Mouse (Mus musculus) kidney, adult 11 months (tissue): Measurements from ENCODE around the gene B3galt5.
A peak's percentile ranks its signal among the peaks of the same experiment; 100 is the strongest.

Experiments used
- DNase-seq: peaks from one replicate; pipeline ENCODE4 v3.0.0; 2022

B3galt5 gene

GRCm38 (mm10) chr16:96235366-96235970, at the start of gene B3galt5:
Gene B3galt5, plus strand, starts transcription at chr16:96235801.
- DNase-seq: no peak

GRCm38 (mm10) chr16:96187619-96188018, 48.0 kb upstream of the B3galt5 start:
- no peak for DNase-seq

- peak; percentile 99 for DNase-seq
Measured at GRCm38 (mm10) chr16:96191531-96192506, 43.8 kb upstream of the B3galt5 start, which contains the start of gene Lca5l. Gene Lca5l, minus strand, starts transcription at chr16:96192271.

- DNase-seq: peak; percentile 78
Measured at GRCm38 (mm10) chr16:96199913-96200701, 35.5 kb upstream of the B3galt5 start, which contains the start of gene Sh3bgr. Gene Sh3bgr, plus strand, starts transcription at chr16:96200450.

- no peak for DNase-seq
Measured at GRCm38 (mm10) chr16:96200702-96201028, 34.9 kb upstream of the B3galt5 start.

- DNase-seq: no peak
Measured at GRCm38 (mm10) chr16:96201485-96202232, 33.9 kb upstream of the B3galt5 start.

GRCm38 (mm10) chr16:96209789-96210188, 25.8 kb upstream of the B3galt5 start:
- no peak for DNase-seq

- DNase-seq: no peak
Measured at GRCm38 (mm10) chr16:96210856-96211255, 24.7 kb upstream of the B3galt5 start.

GRCm38 (mm10) chr16:96213027-96213426, 22.6 kb upstream of the B3galt5 start:
- DNase-seq: no peak

- no peak for DNase-seq
Measured at GRCm38 (mm10) chr16:96221491-96221890, 14.1 kb upstream of the B3galt5 start.

GRCm38 (mm10) chr16:96221959-96222358, 13.6 kb upstream of the B3galt5 start:
- DNase-seq: no peak

GRCm38 (mm10) chr16:96222452-96222851, 13.1 kb upstream of the B3galt5 start:
- no peak for DNase-seq

GRCm38 (mm10) chr16:96228438-96228837, 7.2 kb upstream of the B3galt5 start:
- no peak for DNase-seq

- no peak for DNase-seq
Measured at GRCm38 (mm10) chr16:96229044-96229555, 6.5 kb upstream of the B3galt5 start.

- peak; percentile 54 for DNase-seq
Measured at GRCm38 (mm10) chr16:96230411-96230810, 5.2 kb upstream of the B3galt5 start.

GRCm38 (mm10) chr16:96231251-96231650, 4.3 kb upstream of the B3galt5 start:
- no peak for DNase-seq

GRCm38 (mm10) chr16:96231974-96232373, 3.6 kb upstream of the B3galt5 start:
- no peak for DNase-seq

GRCm38 (mm10) chr16:96233996-96234395, 1.6 kb upstream of the B3galt5 start:
- no peak for DNase-seq

GRCm38 (mm10) chr16:96244496-96244895, 8.9 kb downstream of the B3galt5 start:
- no peak for DNase-seq

- no peak for DNase-seq
Measured at GRCm38 (mm10) chr16:96249635-96250034, 14.0 kb downstream of the B3galt5 start.

- no peak for DNase-seq
Measured at GRCm38 (mm10) chr16:96252146-96252545, 16.5 kb downstream of the B3galt5 start.

GRCm38 (mm10) chr16:96258429-96258828, 22.8 kb downstream of the B3galt5 start:
- DNase-seq: peak; percentile 59
